Comparison of ENCODE assay signal across 31 mouse cellular contexts in genomic region chr3:57595506-57595905, GRCm38 (mm10).
"Had no signal": no experiment of that assay in that cellular context is flagged by ENCODE, and none has a peak within 500 bp of the region (broad histone marks: within the 10 kb centered on the region; RNA-seq: fewer than 3 reads in every experiment).

No protein-coding gene starts in this region.

- H3K4me2 ChIP-seq: heart, embryonic 11.5 days; heart, embryonic 12.5 days; heart, embryonic 13.5 days; heart, embryonic 15.5 days; hindbrain, embryonic 12.5 days; hindbrain, embryonic 13.5 days; hindbrain, embryonic 14.5 days; hindbrain, embryonic 15.5 days; intestine, embryonic 15.5 days; kidney, embryonic 15.5 days had no signal

- DNase-seq: heart, adult 2 months; heart, postnatal 10 days; heart, postnatal 14 days; heart, postnatal 36 days; heart, postnatal 4 days; kidney, adult 18-20 months; kidney, postnatal 14 days; kidney, postnatal 25 days; kidney, postnatal 4 days; layer of hippocampus, adult 9-11 months; layer of hippocampus, postnatal 36 days had no signal

- H3K9ac ChIP-seq: heart, embryonic 12.5 days; heart, embryonic 13.5 days; heart, embryonic 15.5 days; hindbrain, embryonic 12.5 days; hindbrain, embryonic 13.5 days; hindbrain, embryonic 14.5 days; hindbrain, embryonic 15.5 days; intestine, embryonic 15.5 days; kidney, embryonic 15.5 days had no signal

- H3K4me3 ChIP-seq: heart, adult 2 months; heart, embryonic 10.5 days; heart, embryonic 12.5 days; heart, embryonic 13.5 days; heart, embryonic 15.5 days; hindbrain, embryonic 10.5 days; hindbrain, embryonic 12.5 days; hindbrain, embryonic 13.5 days; hindbrain, embryonic 15.5 days; intestine, embryonic 15.5 days; kidney, embryonic 15.5 days; layer of hippocampus, adult 2 months; left cerebral cortex, adult 2 months had no signal

- H3K36me3 ChIP-seq: heart, embryonic 10.5 days; heart, embryonic 12.5 days; heart, embryonic 13.5 days; heart, embryonic 15.5 days; hindbrain, embryonic 10.5 days; hindbrain, embryonic 12.5 days; hindbrain, embryonic 13.5 days; hindbrain, embryonic 15.5 days; intestine, embryonic 15.5 days; kidney, embryonic 15.5 days had no signal

- H3K9me3 ChIP-seq: heart, embryonic 10.5 days; heart, embryonic 12.5 days; heart, embryonic 13.5 days; heart, embryonic 15.5 days; hindbrain, embryonic 10.5 days; hindbrain, embryonic 12.5 days; hindbrain, embryonic 13.5 days; hindbrain, embryonic 15.5 days; intestine, embryonic 15.5 days; kidney, embryonic 15.5 days had no signal

- H3K27ac ChIP-seq: heart, adult 2 months; heart, embryonic 10.5 days; heart, embryonic 13.5 days; heart, embryonic 15.5 days; hindbrain, embryonic 10.5 days; hindbrain, embryonic 12.5 days; hindbrain, embryonic 13.5 days; hindbrain, embryonic 14.5 days; hindbrain, embryonic 15.5 days; hindbrain, postnatal 0 days; intestine, embryonic 15.5 days; kidney, embryonic 15.5 days; kidney, postnatal 0 days; layer of hippocampus, adult 2 months; left cerebral cortex, adult 2 months had no signal

- H3K4me1 ChIP-seq: hindbrain, embryonic 10.5 days; hindbrain, embryonic 12.5 days; hindbrain, embryonic 13.5 days; hindbrain, embryonic 15.5 days; intestine, embryonic 15.5 days; kidney, embryonic 15.5 days had no signal

- ATAC-seq: hindbrain, embryonic 16.5 days; hindbrain, postnatal 0 days; inflammation-experienced regulatory T-cells, adult 6 months; intestine, embryonic 15.5 days; intestine, embryonic 16.5 days; intestine, postnatal 0 days had no signal

- H3K27me3 ChIP-seq: heart, embryonic 12.5 days; heart, embryonic 13.5 days; heart, embryonic 15.5 days; hindbrain, embryonic 12.5 days; hindbrain, embryonic 13.5 days; hindbrain, embryonic 15.5 days; intestine, embryonic 15.5 days; kidney, embryonic 15.5 days had no signal
